Mouse (Mus musculus) gastrocnemius, postnatal 10 days (tissue): ENCODE measurements around the gene Hivep3. TPM values are rescaled to one million over a fixed set of nuclear protein-coding genes. Genes with fewer than 3 reads are reported as not detected.

Experiments
- DNase-seq: peaks from one replicate; pipeline ENCODE4 v3.0.0; 2021; ENCODE audit warnings: mixed read lengths
- total RNA-seq, 2 experiments: library from RNA; stranded (reverse); gene quantifications; 2 replicates each; pipeline ENCODE4 v1.2.3; 2021

The Hivep3 gene
- total RNA-seq, 2 experiments from 2014 or later = 3.5 to 3.9 TPM

- no peak for DNase-seq
These were observed 374.2 kb downstream of the Hivep3 start for GRCm38 (mm10) chr4:120107787-120108186.

GRCm38 (mm10) chr4:120115516-120115915 lies 381.9 kb downstream of the Hivep3 start:
- DNase-seq = no peak

DNA sequence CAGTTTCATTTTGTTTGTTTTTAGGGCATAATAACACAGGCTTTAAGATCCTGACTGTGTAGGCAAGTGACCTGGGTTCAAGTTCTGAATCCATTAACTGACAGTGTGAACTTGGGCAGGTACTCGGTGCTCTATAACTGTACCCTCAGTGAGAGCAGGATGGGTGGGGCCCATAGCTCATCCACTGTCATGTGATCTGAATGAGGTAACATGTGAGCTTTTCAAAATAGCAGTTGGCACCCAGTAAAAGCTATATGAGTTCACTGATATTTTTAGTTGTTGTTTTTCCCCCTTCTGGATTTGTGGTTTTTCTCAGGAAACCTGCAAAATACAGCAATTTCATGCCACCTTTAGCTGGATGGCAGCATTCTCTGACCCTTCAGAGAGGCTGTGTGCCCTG lies 382.7 kb downstream of the Hivep3 start:
- DNase-seq = no peak

- peak; percentile 66 for DNase-seq
These were observed 386.7 kb downstream of the Hivep3 start for GRCm38 (mm10) chr4:120120276-120120675.

DNA sequence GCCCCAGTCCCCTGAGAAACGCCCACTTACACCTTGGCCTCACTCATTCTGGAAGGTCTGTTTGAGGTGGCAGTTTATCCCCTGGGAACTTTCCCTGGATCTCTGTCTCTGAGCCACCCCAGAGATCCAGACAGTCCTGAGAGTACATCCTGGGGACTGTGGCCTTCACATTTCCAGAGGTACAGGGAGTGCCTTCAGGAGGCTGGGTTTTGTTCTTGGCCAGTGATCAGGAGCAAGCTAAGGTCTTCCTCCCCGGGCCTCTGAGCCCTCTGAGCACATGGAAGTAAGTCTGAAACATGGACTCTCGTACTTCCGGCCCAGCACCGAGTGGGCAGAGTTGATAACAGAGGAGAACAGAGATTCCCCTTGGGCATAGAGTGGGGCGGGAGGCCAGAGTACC lies 391.1 kb downstream of the Hivep3 start:
- no peak for DNase-seq

- DNase-seq = peak; percentile 49
These were observed 392.5 kb downstream of the Hivep3 start for GRCm38 (mm10) chr4:120126047-120126446.

- no peak for DNase-seq
These were observed 393.7 kb downstream of the Hivep3 start for GRCm38 (mm10) chr4:120127333-120127732.

DNA sequence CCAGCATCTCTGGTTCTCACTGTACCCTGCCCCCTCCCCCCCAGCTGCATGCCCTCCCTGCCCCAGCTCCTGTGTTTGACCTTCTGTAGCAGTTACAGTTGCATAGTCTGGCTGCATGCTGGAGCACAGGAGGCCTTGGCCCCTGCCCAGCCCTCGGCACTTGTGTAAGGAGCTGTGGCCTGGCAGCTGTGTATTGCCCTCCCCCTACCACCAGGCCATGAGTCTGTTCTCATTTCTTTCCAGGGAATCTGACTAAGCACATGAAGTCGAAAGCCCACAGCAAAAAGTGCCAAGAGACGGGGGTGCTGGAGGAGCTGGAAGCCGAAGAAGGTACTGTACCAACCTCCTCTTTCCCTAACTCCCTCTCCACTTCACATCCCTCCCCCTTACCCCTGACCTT lies 394.4 kb downstream of the Hivep3 start:
- DNase-seq = peak; percentile 60

- DNase-seq = peak; percentile 54
These were observed 395.8 kb downstream of the Hivep3 start for GRCm38 (mm10) chr4:120129233-120129885.

DNA sequence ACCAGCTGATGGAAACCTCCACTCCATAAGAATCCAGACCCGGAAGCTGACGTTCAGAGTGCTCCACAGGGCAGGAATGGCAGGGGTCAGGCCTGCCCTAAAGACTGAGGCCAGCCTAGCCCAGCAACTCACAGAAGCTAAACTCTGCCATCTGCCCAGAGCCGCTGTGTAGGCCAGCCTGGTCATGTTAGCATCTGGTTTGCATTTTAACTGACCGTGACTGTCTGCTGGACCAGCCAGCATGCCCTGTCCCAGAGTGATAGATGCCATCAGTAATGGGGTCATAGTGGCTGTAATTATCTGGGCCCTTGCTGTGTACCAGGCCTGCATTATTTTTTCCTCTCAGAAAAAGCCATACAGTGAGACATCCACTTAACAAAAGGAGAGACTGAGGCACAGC lies 397.3 kb downstream of the Hivep3 start:
- DNase-seq = no peak

DNA sequence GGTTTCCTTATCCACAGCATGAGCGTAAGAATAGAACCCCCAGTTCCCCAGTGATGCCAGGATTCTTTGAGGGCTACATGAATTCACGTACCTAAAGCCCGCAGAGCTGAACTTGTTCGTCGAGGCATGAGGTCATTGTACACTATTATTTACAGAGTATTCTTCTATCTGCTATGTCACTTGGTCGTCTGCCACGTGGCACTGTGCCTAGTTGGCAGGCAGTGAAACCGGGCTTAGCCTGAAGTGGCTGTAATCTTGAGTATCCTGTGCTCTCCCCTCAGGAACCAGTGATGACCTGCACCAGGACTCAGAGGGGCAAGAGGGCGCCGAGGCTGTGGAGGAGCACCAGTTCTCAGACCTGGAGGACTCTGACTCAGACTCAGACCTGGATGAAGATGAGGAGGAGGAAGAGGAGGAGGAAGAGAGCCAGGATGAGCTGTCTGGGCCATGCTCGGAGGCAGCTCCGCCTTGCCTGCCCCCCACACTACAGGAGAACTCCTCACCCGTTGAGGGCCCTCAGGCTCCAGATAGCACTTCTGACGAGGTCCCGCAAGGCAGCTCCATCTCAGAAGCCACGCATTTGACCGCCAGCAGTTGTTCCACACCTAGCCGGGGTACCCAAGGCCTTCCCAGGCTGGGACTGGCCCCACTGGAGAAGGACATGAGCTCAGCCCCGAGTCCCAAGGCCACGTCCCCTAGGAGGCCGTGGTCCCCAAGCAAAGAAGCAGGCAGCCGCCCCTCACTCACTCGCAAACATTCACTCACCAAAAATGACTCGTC lies 398.0 kb downstream of the Hivep3 start:
- peak; percentile 70 for DNase-seq

GRCm38 (mm10) chr4:120134223-120134622 lies 400.6 kb downstream of the Hivep3 start:
- DNase-seq = no peak

DNA sequence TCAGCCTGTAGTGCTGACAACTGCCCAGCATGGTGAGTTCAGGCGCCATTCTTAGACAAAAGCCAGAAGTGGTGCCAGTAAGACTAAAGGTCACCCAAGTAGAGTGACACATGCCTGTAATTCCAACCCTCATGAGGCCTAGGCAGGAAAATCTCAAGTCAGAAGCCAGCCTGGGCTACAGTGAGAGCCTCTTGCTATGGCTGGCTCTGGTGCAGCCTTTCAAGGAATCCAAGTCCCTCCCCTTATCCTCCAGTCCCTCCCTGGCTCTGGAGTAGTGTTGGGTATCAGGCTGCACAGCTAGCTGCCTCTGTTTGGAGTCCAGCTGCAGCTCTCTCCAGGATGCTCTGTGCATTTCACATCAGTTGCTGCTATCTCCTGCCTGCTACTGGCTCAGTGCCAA lies 408.2 kb downstream of the Hivep3 start:
- no peak for DNase-seq

DNA sequence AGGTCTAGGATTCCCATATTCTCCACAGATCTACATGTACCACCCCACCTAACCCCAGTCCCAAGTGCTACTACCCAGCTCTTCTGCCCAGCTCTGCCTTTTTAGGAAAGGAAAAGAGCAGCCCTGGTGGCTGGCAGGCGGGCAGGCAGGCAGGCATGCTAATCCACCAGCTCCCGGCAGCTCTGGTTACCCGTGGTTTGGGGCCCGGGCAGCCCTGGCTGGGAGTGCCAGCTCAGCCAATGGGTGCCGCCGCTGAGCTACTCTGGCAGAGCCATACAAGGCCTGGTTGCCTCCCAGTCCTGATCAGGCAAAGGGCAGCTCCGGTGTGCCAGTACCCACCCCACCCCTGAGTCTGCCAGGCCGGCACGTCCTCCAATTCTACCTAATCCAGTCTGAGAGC lies 409.3 kb downstream of the Hivep3 start:
- peak; percentile 63 for DNase-seq

DNA sequence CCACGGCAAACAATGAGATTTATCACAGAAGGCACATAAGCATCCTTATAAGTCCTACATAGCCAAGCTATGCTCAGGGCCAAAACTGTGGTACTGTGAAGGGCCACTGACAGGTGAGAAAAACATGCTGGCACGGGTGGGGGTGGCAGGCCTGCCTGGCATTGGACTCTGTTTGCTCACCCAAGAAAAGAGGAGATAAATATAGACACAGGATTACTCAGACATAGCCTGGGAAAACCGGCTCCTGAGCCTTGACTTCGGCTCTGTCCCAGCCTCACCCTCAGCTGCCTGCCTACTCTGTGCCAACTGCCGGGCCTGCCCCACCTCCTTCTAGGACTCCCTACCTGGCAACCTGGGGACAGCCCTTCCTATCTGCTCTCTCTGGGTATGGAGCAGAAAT lies 410.8 kb downstream of the Hivep3 start:
- DNase-seq = peak; percentile 46

- DNase-seq = no peak
These were observed 412.3 kb downstream of the Hivep3 start for GRCm38 (mm10) chr4:120145931-120146330.

GRCm38 (mm10) chr4:120148291-120149141 lies 414.9 kb downstream of the Hivep3 start:
- peak; percentile 75 for DNase-seq

GRCm38 (mm10) chr4:120149142-120149524 lies 415.5 kb downstream of the Hivep3 start:
- no peak for DNase-seq

- no peak for DNase-seq
These were observed 416.8 kb downstream of the Hivep3 start for GRCm38 (mm10) chr4:120150345-120150920.

DNA sequence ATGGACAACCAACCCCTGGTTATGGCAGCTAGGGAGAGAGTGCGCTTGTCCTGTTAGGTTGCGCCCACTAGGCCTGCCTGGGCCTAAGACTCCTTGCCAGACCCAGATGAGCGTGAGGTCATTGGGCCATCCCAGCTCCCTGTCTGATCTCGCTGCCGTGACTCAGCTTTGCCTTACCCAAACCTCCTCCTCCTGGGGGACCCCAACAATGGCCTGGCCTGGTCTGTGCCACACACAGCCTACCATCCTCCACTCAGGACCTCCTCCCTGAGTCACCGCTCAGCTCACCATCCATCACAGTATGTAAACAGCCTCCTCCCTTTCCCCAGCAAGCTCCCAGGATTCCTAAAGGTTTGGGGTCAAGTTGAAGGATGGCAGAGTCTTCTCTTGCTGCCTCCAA lies 418.3 kb downstream of the Hivep3 start:
- no peak for DNase-seq

GRCm38 (mm10) chr4:120152648-120153047 lies 419.1 kb downstream of the Hivep3 start:
- no peak for DNase-seq

GRCm38 (mm10) chr4:120153736-120154135 lies 420.2 kb downstream of the Hivep3 start:
- DNase-seq = no peak
